Mouse (Mus musculus) neural tube, embryonic 12.5 days (tissue): ENCODE results near the gene Pnliprp2. TPM values are rescaled to one million over a fixed set of nuclear protein-coding genes. Genes with fewer than 3 reads are reported as not detected.

Experiments
- ATAC-seq: fragments of 200-750 bp; cut with Nextera tagmentation; 2 replicates; pipeline ENCODE4 v1.8.0; 2017; ENCODE audit warnings: low read depth, mild to moderate bottlenecking, moderate TSS enrichment, moderate library complexity; ENCODE audit not compliant: low FRiP score
- H3K27ac ChIP-seq: fragments of 300-500 bp; sonication (generic); 2 replicates; pipeline ENCODE4 v1.5.1; 2016
- H3K27me3 ChIP-seq: fragments of 300-500 bp; sonication (generic); replicated peaks from 2 replicates; pipeline ENCODE4 v1.6.1; 2016; ENCODE audit warnings: mild to moderate bottlenecking
- H3K36me3 ChIP-seq: fragments of 300-500 bp; sonication (generic); 2 replicates; pipeline ENCODE4 v1.6.1; 2016; ENCODE audit warnings: mild to moderate bottlenecking
- H3K4me1 ChIP-seq: fragments of 300-500 bp; sonication (generic); 2 replicates; pipeline ENCODE4 v1.6.1; 2016
- H3K4me2 ChIP-seq: fragments of 300-500 bp; sonication (generic); replicated peaks from 2 replicates; pipeline ENCODE4 v1.6.1; 2016; ENCODE audit warnings: mild to moderate bottlenecking
- H3K4me3 ChIP-seq: fragments of 300-500 bp; sonication (generic); 2 replicates; pipeline ENCODE4 v1.5.1; 2016
- H3K9ac ChIP-seq: fragments of 300-500 bp; sonication (generic); 2 replicates; pipeline ENCODE4 v1.6.1; 2016; ENCODE audit warnings: mild to moderate bottlenecking
- H3K9me3 ChIP-seq: fragments of 300-500 bp; sonication (generic); 2 replicates; pipeline ENCODE4 v1.6.1; 2016; ENCODE audit warnings: mild to moderate bottlenecking
- WGBS: fragments of 180-500 bp; shearing (Covaris S2); methylation state at CpG from one replicate; pipeline ENCODE4 v1.1.7; 2016; 5-methylcytosine and 5-hydroxymethylcytosine counted together
- polyA plus RNA-seq: library from polyadenylated mRNA; unstranded; fragments of >200 nt; fragmentation: Nextera tagmentation; extraction: Ambion mirVana; gene quantifications from 2 replicates; pipeline ENCODE4 v1.2.1, GENCODE M21; 2016

Pnliprp2 gene
- polyA plus RNA-seq, 1 experiment from 2014 or later: not detected

DNA sequence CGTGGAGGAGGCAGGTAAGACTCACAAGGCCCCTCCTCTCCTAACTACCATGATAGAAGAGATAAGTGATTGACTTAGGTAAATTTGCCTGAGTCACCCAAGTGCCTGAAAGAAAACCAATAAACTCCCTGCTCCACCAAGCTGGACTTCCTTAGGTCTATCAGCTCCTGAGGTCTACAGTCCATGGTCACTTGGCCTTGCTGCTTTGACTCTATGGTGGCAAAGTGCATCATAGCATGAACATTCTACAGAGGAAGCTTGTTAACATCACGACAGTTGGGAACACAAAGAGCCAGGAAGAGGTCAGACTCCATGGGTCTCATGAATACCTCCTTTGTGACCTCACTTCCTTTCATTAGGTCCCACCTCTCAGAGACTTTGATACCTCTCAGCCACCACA lies 8.0 kb upstream of the Pnliprp2 start:
- Histone ChIP-seq H3K36me3 (no peaks in the 10 kb centered on the region), H3K9ac (no peak overlapping the region), H3K4me3 (no peak overlapping the region), H3K4me1 (no peaks in the 10 kb centered on the region), H3K27ac (no peak overlapping the region), H3K27me3 (no peaks in the 10 kb centered on the region), H3K4me2 (no peak overlapping the region), H3K9me3 (no peaks in the 10 kb centered on the region)
- 74% methylated on average over 2 of the region's 2 CpGs for WGBS
- ATAC-seq: no peak

GRCm38 (mm10) chr19:58758871-58759270 lies 648 bp upstream of the Pnliprp2 start:
- ATAC-seq: no peak
- Histone ChIP-seq H3K4me3 (no peak overlapping the region), H3K27me3 (no peaks in the 10 kb centered on the region), H3K4me1 (no peaks in the 10 kb centered on the region), H3K27ac (no peak overlapping the region), H3K9me3 (no peaks in the 10 kb centered on the region), H3K9ac (no peak overlapping the region), H3K36me3 (no peaks in the 10 kb centered on the region), H3K4me2 (no peak overlapping the region)
- WGBS: 93% methylated on average over 4 of the region's 4 CpGs

GRCm38 (mm10) chr19:58762316-58762715 lies 2.8 kb downstream of the Pnliprp2 start:
- no peaks in the 10 kb centered on the region for H3K36me3 ChIP-seq
- ATAC-seq: 0 out of 2 replicates have a peak, but pooled peaks have one; percentile 21
- no peak overlapping the region for H3K27ac ChIP-seq
- 0 out of 2 replicates have a peak, but pooled peaks cover 2% of the 10 kb centered on the region for H3K4me1 ChIP-seq
- no peaks in the 10 kb centered on the region for H3K27me3 ChIP-seq
- no peak overlapping the region for H3K4me2 ChIP-seq
- no peak overlapping the region for H3K9ac ChIP-seq
- no peaks in the 10 kb centered on the region for H3K9me3 ChIP-seq
- WGBS: 20% methylated on average over 6 of the region's 6 CpGs
- H3K4me3 ChIP-seq: no peak overlapping the region

DNA sequence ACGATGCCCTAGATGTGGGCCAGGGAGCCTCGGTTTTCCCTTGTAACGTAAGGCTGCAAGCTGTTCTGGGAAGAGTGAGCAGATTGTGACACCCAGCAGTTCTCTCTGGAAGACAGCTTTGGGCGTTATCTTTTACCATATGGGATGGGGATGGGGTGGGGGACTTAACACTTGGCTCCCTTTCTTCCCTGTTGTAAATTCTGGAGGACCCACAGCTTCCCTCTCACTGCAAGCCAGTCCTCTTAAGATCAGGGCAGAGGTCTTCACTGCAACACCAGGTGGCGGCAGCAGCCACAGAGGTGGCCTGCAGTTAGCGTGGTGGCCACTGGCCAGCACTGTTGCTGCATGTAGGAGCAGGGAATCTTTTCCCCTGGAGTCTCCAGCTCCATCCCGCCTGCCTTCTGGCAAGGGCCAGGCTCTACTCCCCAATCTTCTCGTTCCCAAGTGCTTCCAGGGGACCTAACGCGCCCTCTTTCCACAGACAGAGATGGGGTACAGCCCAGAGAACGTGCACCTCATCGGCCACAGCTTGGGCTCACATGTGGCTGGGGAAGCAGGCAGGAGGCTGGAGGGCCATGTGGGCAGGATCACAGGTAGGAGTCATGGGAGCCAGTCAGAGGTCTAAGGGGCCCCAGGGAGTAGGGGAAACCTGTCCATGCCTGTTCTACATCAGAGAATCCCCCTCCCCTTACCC lies 3.5 kb downstream of the Pnliprp2 start:
- Histone ChIP-seq H3K4me1 (0 out of 2 replicates have a peak, but pooled peaks cover 4% of the 10 kb centered on the region), H3K9me3 (no peaks in the 10 kb centered on the region), H3K4me2 (no peak overlapping the region), H3K27me3 (no peaks in the 10 kb centered on the region), H3K9ac (no peak overlapping the region), H3K36me3 (no peaks in the 10 kb centered on the region), H3K27ac (no peak overlapping the region), H3K4me3 (no peak overlapping the region)
- 10% methylated on average over 12 of the region's 12 CpGs for WGBS
- ATAC-seq: peak; percentile 58; the same call in 1 of the 2 replicates

GRCm38 (mm10) chr19:58767329-58767728 lies 7.8 kb downstream of the Pnliprp2 start:
- no peaks in the 10 kb centered on the region for H3K9me3 ChIP-seq

GRCm38 (mm10) chr19:58776461-58776860 lies 16.9 kb downstream of the Pnliprp2 start:
- no peaks in the 10 kb centered on the region for H3K27me3 ChIP-seq
- no peak overlapping the region for H3K9ac ChIP-seq
- no peak overlapping the region for H3K4me3 ChIP-seq
- H3K27ac ChIP-seq: no peak overlapping the region
- no peaks in the 10 kb centered on the region for H3K9me3 ChIP-seq
- H3K36me3 ChIP-seq: no peaks in the 10 kb centered on the region
- WGBS: 83% methylated on average over 5 of the region's 5 CpGs
- no peak for ATAC-seq
- peaks cover 1% of the 10 kb centered on the region for H3K4me1 ChIP-seq
- H3K4me2 ChIP-seq: no peak overlapping the region

More at GRCm38 (mm10) chr19:58767329-58767728, 7.8 kb downstream of the Pnliprp2 start:
- Histone ChIP-seq H3K9ac (no peak overlapping the region), H3K27me3 (0 out of 2 replicates have a peak, but pooled peaks cover 3% of the 10 kb centered on the region), H3K27ac (no peak overlapping the region), H3K4me2 (no peak overlapping the region), H3K4me3 (no peak overlapping the region), H3K4me1 (0 out of 2 replicates have a peak, but pooled peaks cover 4% of the 10 kb centered on the region), H3K36me3 (no peaks in the 10 kb centered on the region)
- 19% methylated on average over 6 of the region's 6 CpGs for WGBS
- ATAC-seq: no peak

GRCm38 (mm10) chr19:58781566-58781965 lies 22.0 kb downstream of the Pnliprp2 start:
- Histone ChIP-seq H3K27ac (no peak overlapping the region), H3K9ac (no peak overlapping the region), H3K4me1 (peaks cover 13% of the 10 kb centered on the region), H3K36me3 (no peaks in the 10 kb centered on the region), H3K9me3 (no peaks in the 10 kb centered on the region), H3K27me3 (no peaks in the 10 kb centered on the region), H3K4me3 (no peak overlapping the region), H3K4me2 (no peak overlapping the region)
- 35% methylated on average over 4 of the region's 4 CpGs for WGBS
- ATAC-seq: no peak

- 40% methylated on average over 7 of the region's 7 CpGs for WGBS
- H3K36me3 ChIP-seq: no peaks in the 10 kb centered on the region
- H3K27me3 ChIP-seq: no peaks in the 10 kb centered on the region
- no peak overlapping the region for H3K4me3 ChIP-seq
- peaks cover 13% of the 10 kb centered on the region for H3K4me1 ChIP-seq
- no peaks in the 10 kb centered on the region for H3K9me3 ChIP-seq
- H3K9ac ChIP-seq: no peak overlapping the region
- no peak for ATAC-seq
- no peak overlapping the region for H3K27ac ChIP-seq
- no peak overlapping the region for H3K4me2 ChIP-seq
Measured at GRCm38 (mm10) chr19:58783938-58784337, 24.4 kb downstream of the Pnliprp2 start.

DNA sequence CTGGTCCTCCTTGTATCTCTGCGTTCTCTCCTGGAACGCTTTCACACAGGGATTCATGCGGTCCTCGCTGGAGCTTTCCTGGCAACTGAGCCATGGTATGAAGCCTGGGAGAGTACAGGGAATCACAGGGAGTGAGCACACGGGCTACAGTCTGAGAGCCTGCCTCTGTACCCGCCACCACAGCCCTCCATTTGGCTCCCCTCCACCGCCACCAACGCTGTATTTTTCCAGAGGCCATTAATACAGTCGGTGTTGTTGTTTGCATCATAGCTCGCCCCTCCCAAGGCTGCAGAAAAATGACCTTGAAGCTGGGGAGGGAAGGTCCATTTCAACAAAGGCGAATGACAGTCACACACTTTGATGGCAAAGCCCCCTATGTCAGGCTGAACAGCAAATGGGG lies 29.7 kb downstream of the Pnliprp2 start:
- no peak for ATAC-seq
- 0 out of 2 replicates have a peak, but pooled peaks cover under 1% of the 10 kb centered on the region for H3K4me1 ChIP-seq
- no peaks in the 10 kb centered on the region for H3K9me3 ChIP-seq
- no peak overlapping the region for H3K4me3 ChIP-seq
- WGBS: 75% methylated on average over 11 of the region's 11 CpGs
- H3K27ac ChIP-seq: no peak overlapping the region
- no peak overlapping the region for H3K9ac ChIP-seq
- no peak overlapping the region for H3K4me2 ChIP-seq
- H3K36me3 ChIP-seq: no peaks in the 10 kb centered on the region
- no peaks in the 10 kb centered on the region for H3K27me3 ChIP-seq

- Histone ChIP-seq H3K36me3 (peaks cover 9% of the 10 kb centered on the region), H3K4me2 (no peak within 1 kb of the TSS), H3K4me3 (no peak within 1 kb of the TSS), H3K9me3 (no peaks in the 10 kb centered on the region), H3K4me1 (0 out of 2 replicates have a peak, but pooled peaks cover 8% of the 10 kb centered on the region), H3K27ac (no peak within 1 kb of the TSS), H3K27me3 (no peaks in the 10 kb centered on the region), H3K9ac (no peak within 1 kb of the TSS)
- no peak for ATAC-seq
- 52% methylated on average over 10 of the region's 10 CpGs for WGBS
Measured at GRCm38 (mm10) chr19:58794284-58794683, 34.8 kb downstream of the Pnliprp2 start, which contains the start of gene 1700019N19Rik. 1700019N19Rik (minus strand) TSS chr19:58794461.

- H3K4me2 ChIP-seq: no peak overlapping the region
- 58% methylated on average over 12 of the region's 12 CpGs for WGBS
Measured at GRCm38 (mm10) chr19:58795114-58795669, 35.7 kb downstream of the Pnliprp2 start.

GRCm38 (mm10) chr19:58805191-58805779 lies 45.8 kb downstream of the Pnliprp2 start:
- peaks cover 29% of the 10 kb centered on the region for H3K36me3 ChIP-seq
- no peaks in the 10 kb centered on the region for H3K27me3 ChIP-seq
- H3K4me2 ChIP-seq: no peak overlapping the region
- ATAC-seq: no peak
- WGBS: 92% methylated on average over 9 of the region's 9 CpGs
- H3K4me1 ChIP-seq: no peaks in the 10 kb centered on the region
- H3K27ac ChIP-seq: no peak overlapping the region
- H3K9me3 ChIP-seq: no peaks in the 10 kb centered on the region
- no peak overlapping the region for H3K9ac ChIP-seq
- no peak overlapping the region for H3K4me3 ChIP-seq

More at GRCm38 (mm10) chr19:58795114-58795669, 35.7 kb downstream of the Pnliprp2 start:
- H3K27ac ChIP-seq: no peak overlapping the region
- H3K4me3 ChIP-seq: no peak overlapping the region
- ATAC-seq: no peak
- no peaks in the 10 kb centered on the region for H3K9me3 ChIP-seq
- H3K4me1 ChIP-seq: 0 out of 2 replicates have a peak, but pooled peaks cover 8% of the 10 kb centered on the region
- H3K36me3 ChIP-seq: peaks cover 18% of the 10 kb centered on the region
- H3K9ac ChIP-seq: no peak overlapping the region
- no peaks in the 10 kb centered on the region for H3K27me3 ChIP-seq
